Mouse (Mus musculus) layer of hippocampus, adult 9-10 months (tissue): ENCODE data around the gene Hmga1.

Source experiments
- DNase-seq: peaks from one replicate; pipeline ENCODE4 v3.0.0; 2022; ENCODE audit warnings: low spot score

Gene Hmga1

GRCm38 (mm10) chr17:27528767-27529166, 27.5 kb upstream of the Hmga1 start:
- DNase-seq, result no peak

GRCm38 (mm10) chr17:27532095-27532494, 24.2 kb upstream of the Hmga1 start:
- no peak for DNase-seq

- no peak for DNase-seq
Observed at GRCm38 (mm10) chr17:27533354-27533753, 22.9 kb upstream of the Hmga1 start.

- DNase-seq, result peak; percentile 89
Observed at GRCm38 (mm10) chr17:27534718-27535117, 21.6 kb upstream of the Hmga1 start.

DNA sequence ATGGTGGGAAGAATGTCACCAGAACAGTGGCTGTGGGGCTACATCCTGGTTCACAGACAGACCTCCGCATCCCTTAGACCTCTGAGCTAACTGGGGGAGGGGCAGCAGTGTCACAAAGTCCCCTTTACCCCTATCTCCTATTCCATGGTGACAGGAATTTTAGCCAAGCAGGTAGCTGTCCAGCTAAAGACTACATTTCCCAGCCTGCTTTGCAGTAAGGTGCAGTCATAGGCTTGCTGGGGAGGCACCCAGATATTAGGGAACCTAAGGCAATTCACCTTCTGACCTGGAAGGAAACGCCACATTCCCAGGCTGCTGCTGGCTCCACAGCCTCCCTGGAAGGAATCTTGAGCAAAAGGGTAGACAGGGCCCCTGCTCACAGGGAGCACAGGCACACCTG, 15.0 kb upstream of the Hmga1 start:
- no peak for DNase-seq

DNA sequence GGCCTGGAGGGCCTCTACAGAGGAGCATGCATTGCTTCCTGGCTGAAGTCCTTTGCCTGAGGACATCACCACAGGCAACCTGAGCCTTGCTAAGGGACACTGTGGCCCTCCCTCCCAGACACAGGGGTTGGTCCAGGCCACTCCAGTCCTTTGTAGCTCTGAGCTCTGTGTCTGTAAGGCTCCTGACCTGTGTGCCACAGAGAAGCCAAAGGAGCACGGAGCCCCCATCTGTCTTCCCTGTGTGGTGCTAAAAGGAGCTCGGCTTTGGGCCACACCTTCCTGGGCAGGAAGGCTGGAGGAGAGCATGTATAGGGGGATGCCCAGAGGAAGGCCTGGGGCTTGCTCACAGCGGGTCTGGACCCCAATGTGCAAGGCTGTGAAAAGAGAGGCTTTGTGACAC, 14.3 kb upstream of the Hmga1 start:
- DNase-seq, result no peak

DNA sequence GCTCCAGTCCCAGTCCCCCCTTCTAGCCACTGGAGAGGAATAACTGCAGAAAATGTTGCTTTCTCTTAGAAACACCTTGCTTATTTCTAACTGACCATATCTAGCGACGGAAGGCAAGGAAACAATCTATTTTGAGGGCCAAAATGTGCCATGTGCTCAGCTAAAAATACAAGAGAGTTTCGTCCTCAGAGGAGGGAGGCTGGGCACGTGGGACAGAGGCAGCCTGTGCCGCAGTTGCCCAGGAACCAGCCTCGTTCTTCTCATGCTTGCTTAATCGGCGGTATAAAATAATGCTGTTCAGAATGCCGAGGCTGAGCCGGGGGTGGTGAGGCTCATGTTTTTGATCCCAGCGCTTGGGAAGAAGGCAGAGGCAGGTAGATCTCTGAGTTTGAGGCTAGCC, 11.7 kb upstream of the Hmga1 start:
- no peak for DNase-seq

DNA sequence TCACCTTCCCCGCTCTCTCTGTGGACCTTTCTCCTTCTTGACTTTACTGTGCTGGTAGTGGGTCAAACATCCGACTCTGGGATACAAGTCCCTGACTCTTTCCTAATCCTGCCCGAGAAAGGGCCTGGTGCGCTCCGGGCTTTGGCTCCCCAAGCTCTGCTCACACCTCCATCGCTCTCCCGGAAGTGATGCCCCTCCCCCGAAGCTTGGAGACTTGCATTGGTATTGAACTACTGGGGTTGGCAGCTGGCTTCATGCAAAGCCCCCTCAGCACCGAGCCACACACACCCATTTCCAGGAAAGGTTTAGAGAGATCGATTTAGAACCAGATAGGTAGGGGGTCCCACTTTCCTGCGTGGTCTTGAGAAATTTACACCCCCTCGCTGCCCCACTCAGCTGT, 10.3 kb upstream of the Hmga1 start:
- no peak for DNase-seq

GRCm38 (mm10) chr17:27546574-27547085, 9.7 kb upstream of the Hmga1 start:
- DNase-seq, result no peak

GRCm38 (mm10) chr17:27547253-27547868, 8.9 kb upstream of the Hmga1 start:
- no peak for DNase-seq

- no peak for DNase-seq
Observed at GRCm38 (mm10) chr17:27549234-27549633, 7.1 kb upstream of the Hmga1 start.

DNA sequence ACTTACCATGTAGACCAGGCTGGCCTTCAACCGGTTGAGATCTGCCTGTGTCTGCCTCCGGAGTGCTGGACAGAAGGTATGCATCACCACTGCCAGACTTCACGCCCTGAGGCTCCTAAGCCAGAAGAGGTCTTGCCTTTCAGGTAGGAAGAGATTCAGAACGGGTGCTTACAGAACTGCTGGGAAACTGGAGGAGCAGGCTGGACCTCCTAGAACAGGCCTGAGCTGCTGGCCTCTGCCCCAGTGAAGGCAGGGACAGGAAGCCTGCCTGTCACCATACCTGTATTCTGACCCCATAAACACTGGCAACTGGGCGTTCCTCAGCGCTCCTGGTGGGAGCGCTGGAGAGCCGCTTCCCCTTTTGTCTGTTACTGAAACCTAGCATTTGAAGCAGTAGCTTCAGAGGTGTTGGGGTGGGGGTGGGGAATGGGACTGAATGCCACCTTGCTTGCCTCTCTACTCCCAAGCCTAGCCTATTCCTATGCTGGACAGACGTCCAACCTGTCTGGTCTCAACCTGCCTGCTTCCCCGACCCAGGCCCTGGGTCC, 4.8 kb upstream of the Hmga1 start:
- no peak for DNase-seq

DNA sequence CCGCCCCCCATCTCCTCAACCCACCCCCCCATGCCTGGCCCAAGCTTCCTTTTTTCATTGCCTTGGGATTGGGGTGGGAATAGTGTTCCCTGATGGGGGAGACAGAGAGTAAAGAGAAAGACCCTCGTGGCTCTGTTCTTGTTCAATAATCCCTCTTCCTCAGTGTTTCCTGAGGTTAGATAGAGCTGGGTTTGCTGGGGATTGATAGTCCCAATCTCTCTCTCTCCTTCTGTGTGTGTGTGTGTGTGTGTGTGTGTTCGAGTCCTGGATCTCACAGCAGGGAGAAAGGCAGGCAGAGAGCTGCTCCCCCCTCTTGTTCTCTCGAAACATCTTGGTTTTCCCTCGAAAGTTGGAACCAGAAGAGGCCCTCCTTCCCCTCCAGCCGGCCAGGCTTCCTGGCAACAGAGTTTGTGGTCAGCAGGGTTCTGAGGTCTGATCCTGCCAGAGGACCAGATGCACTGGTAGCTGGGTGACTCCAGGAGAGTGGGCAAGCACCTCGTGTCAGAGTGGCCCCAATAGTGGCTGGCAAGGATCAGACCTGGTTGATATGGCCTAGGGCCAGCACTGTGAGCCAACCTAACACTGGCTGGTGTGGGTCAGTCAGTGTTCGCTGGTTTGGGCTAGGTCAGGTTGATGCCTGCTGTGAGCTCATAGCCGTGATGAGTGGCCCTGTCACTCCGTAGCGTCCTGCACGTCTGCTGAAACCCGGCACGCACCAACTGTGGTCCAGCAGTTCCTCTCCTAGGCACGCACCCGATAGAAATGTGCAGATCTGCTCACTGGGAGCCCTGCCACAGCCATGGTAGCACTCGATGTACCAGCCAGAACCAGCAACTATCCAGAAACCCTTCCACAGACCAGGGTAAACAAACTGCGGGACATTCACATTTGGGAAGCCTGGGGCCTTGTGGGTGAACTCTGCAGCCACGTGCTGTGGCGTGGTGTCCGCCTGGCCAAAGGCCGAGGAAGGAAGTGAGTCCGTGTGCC, 3.8 kb upstream of the Hmga1 start:
- DNase-seq, result no peak

GRCm38 (mm10) chr17:27554062-27554960, 2.0 kb upstream of the Hmga1 start:
- no peak for DNase-seq

DNA sequence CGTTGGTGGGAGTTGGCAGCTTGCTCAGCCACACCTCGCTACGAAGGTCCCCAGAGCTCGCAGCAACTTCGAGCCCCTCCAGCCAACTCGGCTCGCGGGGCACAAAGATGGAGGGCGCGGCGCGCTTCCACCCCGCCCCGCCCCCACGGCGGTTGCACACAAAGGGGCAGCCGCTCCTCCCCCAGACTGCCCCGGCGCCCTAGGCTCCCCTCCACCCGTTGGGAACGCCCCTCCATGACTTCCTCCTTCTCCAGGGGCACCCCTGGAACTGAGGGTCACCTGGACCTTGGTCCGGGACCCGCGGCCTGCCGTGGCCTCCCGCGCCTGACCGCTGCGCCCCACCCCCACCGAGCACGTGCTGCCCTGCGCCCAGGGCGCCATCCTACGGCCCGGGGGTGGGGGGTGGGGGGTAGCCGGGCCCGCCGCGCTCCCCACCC, 1.2 kb upstream of the Hmga1 start:
- DNase-seq, result no peak

DNA sequence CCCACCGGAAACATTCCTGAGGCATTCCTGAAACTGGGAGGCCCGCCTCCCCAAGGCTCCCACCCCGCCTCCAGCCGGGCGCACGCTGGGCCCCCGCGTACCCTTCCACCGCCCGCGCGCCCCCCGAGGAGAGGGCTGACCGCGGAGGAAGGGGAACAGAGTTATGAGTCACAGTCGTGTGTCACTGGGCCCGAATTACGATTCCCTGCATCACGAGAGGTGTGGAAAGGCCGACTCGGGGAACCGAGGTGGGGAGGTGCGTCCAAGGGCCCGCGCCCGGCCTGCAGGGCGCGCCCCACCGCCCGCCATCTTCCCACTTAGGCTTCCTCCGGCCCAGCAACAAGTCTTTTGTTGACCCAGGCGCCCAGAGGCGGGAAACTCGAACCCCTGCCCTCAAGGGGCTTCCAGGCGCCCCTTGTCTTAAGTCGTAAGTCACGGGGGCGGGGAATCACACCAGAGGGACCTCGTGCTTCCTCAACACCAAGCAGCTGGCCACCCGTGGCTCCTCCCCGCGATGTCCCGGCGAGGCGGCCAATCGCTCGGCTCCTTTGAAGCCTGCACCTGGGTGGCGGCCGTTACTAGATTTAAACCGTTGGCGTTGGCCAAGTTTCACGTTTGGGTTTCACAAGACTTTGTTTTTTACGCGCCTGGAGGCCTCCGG, 655 bp upstream of the Hmga1 start:
- DNase-seq, result no peak

DNA sequence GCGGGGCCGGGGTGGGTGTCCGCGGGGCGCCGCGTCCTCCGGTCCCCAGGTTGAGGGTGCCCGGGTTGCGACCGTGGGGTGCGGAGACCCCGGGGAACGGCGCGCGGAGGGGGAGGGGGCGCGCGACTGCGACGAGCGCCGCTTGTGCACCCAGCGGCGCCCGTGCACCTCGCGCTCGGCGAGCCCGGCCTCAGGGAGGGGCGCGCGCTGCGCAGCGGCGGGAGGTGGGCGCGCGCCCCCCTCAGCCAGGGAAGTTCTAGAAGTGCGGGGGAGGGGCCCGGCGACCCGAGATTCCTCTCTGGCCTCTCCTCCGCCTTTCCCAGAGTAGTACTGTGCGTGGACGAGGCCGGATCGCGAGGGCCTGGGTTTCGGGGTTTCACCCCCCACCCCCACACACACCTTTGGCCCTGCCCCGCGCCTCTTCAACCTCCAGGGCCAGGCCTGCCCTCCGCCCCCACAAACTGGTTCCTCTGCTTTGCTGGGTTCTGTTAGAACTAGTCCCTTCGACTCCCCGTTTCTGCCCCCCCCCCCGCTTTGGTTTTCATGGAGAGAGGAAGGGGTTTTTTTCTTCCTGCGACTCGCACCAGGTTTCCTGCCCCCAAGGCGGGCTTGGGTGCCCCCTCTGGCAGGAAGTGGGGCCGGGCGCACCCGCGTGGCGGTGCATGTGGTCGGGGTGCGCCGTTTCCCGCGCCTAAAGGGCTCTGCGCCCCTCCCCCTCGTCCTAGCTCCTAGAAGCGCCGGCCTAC, 1.1 kb downstream of the Hmga1 start:
- no peak for DNase-seq

- DNase-seq, result no peak
Observed at GRCm38 (mm10) chr17:27557927-27558661, 1.8 kb downstream of the Hmga1 start.

GRCm38 (mm10) chr17:27558845-27559244, 2.5 kb downstream of the Hmga1 start:
- DNase-seq, result no peak

- DNase-seq, result no peak
Observed at GRCm38 (mm10) chr17:27559596-27559995, 3.3 kb downstream of the Hmga1 start.
